Mouse (Mus musculus): ENCODE measurements at regions not wholly inside any gene's neighbourhood (a gene's known extent, or its start where the extent isn't known, plus 50 kb on each side); places are given as distances from the start of the nearest gene placed in this dataset.
A peak's percentile ranks its signal among the peaks of the same experiment; 100 is the strongest.

DNA sequence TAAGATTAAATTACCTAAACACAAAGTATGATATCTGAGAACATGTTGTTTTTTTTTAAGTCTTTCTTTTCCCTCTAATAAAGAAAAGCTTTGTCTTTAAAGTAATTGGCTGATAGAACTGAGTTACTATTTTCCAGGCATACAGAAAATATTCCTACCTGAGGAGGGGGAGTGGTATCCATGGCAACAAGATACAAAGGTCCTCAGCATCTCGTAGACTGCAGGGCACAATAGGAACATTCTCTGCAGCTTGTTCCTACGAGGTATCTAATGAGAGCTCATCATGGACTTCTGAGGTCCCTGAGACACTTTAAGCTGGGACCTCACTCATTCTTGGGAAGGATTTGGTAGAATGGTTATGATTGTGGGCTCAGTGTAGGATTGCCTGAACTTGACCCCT lies 225.5 kb upstream of the Cdh4 start:
- no peak for DNase-seq (ENCODE audit: low spot score in 2 of 2)

DNA sequence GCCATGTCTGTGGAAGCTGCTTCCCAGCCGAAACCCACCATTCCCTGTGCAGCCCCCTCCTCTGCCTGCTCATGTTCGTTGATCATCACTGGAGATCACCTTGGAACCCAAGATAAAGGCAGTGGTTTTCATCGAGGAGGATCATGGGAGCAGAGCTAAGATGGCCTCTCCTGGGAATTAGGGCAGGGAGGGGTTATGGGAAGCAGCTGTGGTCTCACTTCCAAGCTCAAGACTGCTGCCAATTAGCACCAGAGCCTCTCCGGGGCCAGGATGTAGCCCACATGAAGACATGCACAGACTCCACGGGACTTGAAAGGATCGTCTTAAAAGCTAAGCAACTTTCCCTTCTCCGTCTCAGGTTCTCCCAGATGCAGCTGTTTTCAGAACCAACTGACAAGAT lies 214.1 kb upstream of the Cdh4 start:
- DNase-seq (ENCODE audit: low spot score in 2 of 2): no peak

DNA sequence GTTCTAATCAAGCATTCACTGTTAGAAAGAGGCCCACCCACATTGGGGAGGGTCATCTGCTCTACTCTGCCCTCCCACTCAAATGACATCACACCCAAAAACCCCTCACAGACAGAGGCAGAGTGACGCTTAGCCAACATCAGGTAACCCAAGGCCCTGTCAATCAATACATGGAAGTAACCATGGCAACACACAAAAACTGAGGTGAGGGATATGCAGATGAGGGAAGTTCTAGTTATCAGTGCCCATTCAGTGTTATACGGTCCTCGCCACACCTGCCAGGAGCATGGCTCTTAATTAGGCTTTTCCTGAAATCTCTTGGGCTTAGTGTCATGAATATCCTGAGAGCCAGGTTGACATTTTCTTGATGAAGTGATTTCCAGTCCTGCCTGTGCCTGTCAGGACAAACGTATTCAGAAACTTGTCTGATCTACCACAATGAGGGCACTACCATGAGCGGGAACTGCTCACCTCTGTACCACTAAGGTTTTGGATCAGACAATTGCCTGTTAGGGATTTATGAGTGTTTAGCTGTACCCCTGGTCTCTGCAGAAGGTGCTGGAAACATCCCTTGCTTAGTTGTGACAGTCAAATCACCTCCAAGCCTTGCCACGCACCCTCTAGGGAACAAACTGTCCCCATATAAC lies 210.4 kb upstream of the Cdh4 start:
- no peak for DNase-seq (ENCODE audit: low spot score in 2 of 2)

DNA sequence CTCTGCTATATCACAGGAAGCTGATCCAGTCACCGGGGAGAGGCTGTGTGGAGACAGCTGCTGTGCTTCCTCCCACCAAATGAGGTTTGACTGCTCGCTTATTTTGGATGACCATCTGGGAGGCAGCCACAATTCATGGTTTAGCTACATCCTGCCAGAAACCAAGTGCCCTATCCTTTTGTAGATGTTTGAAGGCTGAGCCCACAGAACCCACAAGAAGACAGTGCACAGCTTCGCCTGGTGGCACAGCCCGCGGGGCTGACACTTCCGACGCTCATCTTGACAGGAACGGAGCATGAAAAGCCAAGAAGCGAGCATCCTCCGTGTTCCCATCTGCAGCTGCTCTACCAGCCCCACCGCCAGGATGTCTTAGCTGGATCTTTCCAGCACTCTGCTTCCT lies 204.1 kb upstream of the Cdh4 start:
- peak; percentile 27 to 48 for DNase-seq (ENCODE audit: low spot score in 2 of 2)

DNA sequence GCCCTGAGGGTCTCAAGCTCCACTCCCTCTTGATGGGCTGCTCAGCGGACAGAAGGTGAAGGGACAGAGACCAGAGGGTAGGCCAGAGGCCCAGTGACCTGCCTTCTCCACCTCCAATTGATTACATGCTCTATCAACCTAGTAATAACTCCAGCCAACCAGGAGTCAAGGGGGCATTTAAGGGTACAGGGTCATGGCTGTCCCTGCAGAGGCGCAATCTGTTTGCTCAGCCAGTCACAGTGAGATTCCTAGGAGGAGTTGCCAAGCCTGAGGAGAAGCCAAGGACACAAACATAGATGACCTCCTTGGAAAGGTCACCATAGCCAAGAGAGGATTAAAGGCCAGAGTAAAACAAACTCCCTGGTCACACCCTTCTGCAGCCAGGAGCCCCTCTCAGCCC lies 181.3 kb upstream of the Cdh4 start:
- DNase-seq (ENCODE audit: low spot score in 2 of 2): no peak

DNA sequence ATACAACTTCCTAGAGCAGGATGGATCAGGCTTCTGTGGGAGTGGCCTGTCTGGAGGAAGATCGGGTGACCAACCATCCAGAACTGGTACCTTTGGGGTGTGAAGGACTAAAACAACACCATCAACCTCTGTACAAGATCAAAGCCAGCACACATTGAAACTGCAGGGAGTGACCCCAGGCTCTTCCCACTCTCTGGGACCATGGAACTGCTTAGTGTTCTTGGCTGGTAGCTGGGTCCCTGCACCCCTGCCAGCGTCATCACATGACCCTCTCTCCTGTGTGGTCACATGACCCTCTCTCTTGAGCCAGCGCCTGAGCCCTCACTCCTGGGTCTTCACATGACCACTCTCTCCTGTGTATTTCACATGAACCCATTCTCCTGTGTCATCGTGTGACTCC lies 178.3 kb upstream of the Cdh4 start:
- no peak for DNase-seq (ENCODE audit: low spot score in 2 of 2)

DNA sequence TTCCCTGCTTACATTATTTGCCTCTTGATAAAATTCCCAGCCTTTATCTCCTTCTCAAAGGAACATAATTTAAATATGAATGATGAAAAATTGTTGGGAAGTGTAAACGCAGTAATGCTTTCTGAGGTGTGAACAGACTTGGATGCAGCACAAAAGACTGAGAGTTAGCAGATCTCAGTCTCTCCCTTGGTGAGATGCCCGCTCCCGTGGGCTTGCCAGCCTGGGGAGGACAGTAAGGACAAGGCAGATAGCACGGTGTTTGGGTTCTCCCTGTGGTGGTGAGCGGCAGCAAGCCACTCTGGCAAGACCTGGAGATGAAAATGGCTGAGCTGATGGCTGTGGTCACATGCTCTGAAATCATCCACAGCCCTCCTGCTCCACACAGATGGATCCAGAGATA lies 176.8 kb upstream of the Cdh4 start:
- DNase-seq (ENCODE audit: low spot score in 2 of 2): no peak

DNA sequence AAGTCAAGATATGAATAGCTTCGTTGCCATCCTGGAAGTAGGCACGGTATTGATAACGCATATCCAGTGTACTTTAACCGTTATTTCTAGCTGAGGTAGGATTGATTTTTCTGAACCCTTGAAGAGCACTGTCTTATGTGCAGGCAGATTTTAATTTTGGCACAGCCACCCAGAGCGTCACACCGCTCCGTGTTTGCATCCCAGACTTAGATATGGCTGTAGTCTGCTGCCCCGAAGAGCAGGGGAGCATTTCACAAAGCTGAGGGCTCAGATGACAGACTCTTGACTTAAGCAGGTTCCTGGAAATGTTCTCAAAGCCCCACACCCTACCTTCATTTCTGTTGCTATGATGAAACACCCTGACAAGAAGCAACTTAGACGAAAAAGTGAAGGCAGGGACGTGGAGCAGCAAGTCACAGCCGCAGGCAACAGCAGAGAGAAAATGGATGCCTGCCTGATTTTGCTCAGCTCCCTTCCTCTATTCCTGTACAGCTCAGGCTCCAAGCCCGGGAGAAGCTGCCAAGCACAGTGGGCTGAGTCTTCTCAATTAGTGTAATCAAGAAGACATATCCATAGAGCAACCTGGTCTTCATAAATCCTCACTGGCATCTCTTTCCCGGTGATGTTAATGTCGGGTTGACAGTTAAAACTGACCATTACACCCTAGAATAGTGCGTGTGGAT lies 164.9 kb upstream of the Cdh4 start:
- no peak for DNase-seq (ENCODE audit: low spot score in 2 of 2)

DNA sequence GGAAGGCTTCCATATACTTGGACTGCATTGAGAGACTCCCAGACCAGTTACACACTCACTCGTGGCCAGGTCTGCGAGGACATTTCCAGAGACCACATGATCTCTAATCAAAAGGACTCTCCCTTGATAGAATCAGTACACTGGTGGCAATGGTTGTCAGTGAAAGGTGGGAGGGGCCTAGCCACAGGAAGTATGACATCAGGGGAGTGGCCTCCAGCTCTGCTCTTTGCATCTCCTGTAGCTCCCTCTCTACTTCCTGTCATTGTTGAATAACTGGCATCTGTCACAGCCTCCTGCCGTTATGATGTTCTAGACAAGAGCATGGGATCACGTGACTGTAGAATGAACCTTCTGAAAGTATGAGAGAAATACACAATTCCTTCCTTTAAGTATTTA lies 164.3 kb upstream of the Cdh4 start:
- no peak for DNase-seq (ENCODE audit: low spot score in 2 of 2)

DNA sequence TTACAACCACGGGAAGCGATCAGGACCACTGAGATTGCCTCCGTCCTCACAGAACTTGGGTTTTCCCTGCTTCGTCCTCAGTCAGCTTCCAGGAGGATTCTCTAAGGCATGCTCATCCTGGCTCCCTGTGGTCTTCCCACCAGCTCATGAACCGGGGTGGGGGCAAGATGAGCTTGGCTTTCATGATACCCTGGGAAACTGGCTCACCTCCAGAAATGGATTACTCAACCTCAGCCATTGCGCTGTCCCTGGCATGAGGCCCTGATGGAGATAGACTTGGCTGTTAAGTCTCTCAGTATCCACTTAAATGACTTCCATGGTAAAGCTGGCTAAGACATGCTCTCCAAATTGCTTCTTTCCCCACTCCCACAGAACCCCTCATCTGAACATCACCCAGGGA lies 160.0 kb upstream of the Cdh4 start:
- DNase-seq (ENCODE audit: low spot score in 2 of 2): no peak

DNA sequence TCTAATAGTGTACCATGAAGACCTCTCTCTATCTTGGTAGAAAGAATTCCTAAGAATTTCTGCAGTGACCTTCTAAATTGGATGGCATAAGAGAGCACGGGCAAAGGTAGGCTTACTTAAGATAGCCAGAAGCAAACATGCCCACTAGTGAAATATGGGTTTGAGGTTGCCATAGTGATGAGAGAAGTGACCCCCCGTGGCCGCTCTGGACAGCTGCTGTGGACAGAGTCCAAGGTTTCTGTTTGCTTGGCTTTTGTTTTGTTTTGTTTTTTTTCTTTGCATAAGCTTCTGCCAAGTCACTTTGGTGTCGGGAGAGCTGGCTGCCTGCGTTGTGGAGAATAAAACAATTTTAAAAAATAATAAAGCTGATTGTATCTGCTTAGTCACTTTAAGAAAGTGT lies 151.8 kb upstream of the Cdh4 start:
- no peak for DNase-seq (ENCODE audit: low spot score in 2 of 2)

DNA sequence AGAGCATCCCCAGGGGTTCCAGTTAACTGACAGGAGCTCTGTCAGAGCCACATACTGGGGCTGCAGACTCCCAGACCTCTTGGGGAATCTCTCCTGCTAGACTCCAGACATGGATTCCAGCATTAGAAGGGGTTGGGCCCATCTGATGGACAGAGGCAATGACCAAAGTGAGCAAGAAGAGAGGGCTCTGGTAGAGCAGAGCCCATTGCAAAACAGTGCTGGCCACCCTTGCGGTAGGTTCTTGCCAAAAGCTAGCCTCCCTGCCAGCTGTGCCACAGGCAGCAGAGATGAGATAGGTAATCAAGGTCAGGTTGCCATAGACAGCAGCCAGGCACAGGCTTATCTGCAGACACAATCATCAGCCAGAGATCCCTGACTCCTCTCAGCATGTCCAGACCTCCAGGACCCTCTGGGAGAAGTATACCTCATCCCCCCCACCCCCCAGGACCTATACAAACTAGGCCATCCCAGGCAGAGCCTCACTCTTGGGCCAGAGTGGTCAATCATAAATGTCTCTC lies 151.1 kb upstream of the Cdh4 start:
- DNase-seq (ENCODE audit: low spot score in 2 of 2): no peak

DNA sequence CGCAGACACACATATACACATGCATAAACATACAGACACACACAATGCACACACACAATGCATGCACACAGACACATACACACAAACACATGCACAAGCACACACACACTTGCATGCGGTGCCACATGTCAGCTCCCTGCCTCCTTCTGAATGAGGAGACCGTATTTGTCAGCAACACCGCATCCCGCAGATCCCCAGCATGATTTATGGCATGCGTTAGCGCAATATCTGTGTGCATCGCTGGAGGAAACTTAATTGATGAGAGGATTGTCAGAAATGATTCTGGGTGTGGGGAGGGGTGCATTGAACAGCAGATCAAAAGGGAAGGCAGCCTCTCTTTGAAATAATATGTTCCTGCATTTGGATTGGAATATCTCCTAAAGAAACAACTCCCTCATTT lies 150.3 kb upstream of the Cdh4 start:
- DNase-seq (ENCODE audit: low spot score in 2 of 2): no peak

DNA sequence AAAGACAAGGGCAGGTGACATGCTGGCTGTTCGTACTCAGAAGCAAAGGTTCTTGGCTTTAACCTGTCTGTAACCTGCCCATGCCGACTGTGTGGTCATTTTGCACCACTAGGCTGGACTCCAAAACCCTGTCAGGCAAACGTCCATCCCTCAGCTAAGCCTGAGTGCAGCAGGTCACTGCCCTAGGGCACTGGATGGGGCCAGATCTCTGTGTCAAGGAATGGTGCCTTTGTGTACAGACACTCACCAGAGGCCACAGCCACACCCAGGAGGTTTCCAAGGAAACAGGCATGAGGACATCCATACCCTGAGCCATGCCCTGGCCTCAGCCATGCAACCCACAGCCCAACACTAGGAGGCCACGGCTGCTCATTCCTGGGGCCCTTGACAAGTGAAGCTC lies 149.7 kb upstream of the Cdh4 start:
- no peak for DNase-seq (ENCODE audit: low spot score in 2 of 2)

DNA sequence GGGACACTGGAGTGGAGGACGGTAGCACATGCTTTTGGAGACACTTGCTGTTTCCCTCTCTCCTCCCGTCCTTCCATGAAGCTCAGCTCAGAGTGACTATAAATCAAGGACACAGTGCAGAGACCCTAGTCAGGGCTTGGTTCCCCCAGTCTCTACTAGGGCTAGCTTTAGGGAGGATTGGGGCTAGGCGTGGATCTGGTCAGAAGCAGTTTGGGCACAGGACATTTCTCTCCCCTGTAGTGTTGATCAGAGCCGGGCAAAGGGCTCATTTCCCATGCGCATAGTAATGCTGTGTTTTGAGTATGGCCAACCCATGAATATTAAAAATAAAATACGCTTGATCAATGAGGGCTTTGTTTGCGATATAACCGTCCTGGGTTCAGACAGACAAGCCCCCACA lies 149.1 kb upstream of the Cdh4 start:
- no peak for DNase-seq (ENCODE audit: low spot score in 2 of 2)

DNA sequence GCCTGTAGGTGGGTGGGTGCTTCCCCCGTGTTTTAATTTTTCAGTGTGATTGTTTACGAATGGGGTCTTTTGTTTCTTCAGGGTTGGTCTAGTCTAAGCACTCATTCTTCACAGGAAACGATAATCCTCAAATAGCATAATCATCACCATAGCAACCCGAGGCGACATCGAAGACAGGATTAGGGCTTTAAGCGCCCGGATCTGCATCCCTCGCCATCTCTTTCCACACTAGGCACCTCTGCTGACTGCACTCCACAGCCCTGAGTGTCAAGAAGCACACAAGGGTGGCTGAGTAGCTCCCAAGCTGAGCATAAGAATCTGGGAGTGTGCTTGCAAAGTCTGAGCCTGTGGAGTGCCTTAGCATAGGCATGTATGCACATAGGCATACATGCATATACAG lies 145.2 kb upstream of the Cdh4 start:
- no peak for DNase-seq (ENCODE audit: low spot score in 2 of 2)

DNA sequence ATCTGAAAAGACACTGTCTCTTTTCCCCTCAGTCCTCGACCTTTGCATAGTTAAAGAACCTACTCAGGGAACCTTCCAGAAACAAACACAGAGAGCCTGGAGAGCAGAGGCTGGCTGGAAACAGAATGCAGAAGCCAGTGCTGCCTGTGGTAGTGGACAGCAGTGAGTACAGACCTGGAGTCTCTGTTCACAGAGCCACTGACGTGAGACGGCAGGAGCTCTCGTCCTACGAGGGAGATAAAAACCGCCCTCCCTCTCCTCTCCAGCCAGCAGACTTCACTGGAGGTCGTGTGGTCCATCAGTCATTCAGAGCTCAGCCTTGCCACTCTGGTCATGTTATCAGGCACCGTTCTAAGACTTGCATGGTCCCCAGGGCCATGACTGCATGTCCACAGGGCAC lies 138.5 kb upstream of the Cdh4 start:
- DNase-seq (ENCODE audit: low spot score in 2 of 2): no peak

DNA sequence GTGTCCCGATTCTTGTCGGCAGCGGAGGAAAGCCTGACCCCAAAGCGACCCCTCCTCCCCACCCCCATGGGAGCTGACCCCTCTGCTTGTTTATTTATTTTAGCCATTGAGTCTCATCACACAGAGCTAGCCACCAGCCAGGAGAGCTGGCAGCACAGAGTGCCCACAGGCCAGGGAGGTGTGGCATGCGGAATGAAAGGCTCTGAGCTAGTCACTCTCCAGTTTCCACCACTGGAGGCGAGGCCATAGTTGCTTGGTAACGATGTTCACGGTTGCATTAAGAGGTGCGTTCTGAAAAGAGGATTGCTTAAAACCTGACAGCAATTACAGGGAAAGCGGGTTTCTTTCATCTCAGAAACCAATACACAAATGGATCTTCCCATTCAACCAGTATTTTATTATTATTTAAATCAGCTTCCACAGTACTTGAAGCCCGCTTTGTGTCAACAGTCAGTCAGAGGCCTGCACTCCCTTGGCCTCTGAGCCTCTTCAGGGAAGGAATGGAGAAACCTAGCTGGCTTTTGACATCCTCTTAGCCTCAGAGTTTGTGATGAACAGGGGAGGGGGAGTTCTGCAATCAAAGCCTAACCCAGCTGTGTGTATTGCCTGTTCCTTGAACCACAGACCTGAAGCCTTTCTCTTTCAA lies 134.8 kb upstream of the Cdh4 start:
- DNase-seq (ENCODE audit: low spot score in 2 of 2): peak in 1 of 2 experiments; percentile 19

DNA sequence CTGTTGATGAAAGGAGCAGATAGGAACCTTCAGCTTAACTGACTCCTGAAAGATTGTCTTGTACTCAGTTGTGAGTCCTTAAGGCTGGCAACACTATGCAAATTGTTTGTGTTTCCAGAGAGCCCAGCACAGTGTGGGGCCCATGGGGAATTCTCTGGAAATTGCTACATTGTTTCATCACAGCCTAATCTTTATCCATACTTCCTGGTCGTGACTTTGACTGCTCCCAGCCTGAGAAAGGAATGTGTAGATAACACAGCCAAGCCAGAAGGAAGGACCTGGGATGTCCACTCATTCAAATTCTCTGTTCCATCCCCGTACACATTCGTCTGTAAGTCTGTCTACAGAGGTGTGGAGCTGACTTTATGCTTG lies 134.3 kb upstream of the Cdh4 start:
- DNase-seq (ENCODE audit: low spot score in 2 of 2): no peak

DNA sequence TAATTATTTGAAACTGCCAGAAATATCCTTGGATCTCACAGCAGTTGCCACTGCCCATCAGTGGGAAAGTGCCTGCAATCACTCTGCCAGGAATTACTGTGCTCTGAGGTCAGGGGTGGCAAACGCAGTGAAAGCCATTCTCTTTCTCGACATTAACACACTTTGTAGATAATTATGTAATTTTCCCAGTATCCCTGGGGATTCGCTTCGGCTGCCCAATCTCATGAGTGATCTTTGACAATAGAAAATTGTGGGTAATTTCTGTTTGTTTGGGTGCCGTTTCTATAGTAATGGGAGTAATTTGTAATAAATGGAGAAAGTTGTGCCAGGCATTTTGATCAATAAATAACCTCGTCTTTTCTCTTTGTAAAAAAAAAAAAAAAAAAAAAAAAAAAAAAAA lies 124.2 kb upstream of the Cdh4 start:
- DNase-seq (ENCODE audit: low spot score in 2 of 2): no peak

DNA sequence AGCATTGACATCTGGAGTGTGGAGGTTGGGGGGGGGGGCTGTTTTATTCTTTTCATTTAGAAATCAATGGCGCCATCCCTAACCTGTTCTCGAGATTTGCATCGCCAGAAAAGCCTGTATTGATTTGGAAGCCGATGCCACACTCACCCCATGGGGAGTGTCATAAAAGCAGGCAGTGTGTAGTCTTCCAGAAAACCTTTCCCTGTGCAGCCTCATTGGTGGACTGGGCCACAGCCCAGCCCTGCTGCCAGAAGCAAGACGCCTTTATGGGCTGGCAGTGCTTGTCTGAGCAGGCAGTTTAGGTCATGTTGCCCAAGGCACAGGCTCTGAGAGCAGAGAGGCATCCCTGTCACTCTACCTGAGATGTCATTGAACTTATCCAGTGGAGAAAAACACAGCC lies 117.0 kb upstream of the Cdh4 start:
- DNase-seq (ENCODE audit: low spot score in 2 of 2): no peak

DNA sequence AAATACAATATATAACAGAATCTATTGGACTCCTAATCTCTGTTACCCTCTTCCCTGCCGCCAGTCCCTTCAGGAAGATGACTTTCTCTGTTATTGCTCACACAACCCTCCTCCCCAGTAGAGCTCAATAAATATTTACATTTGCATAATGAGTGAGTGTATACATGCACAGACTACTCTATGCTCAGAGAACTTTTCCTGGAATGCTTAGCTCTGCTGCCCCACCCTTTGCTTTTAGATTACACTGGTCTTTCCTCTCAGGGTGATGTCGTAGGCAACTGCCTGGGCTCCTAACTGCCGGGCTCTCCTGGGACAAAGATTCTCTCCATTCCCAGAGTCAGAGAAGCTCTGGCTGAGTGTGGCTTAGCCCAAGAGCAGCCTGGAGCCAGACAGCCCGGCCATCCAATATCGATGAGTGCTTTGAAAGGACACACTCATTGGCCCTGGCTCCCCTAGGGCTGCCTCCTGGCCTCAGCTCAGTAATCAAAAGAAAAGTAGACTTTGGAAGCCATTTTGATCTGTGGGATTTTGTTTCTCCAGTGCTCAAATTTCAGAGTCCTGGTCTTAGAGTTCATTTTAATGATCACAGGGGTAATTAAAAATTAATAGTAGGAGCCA lies 109.2 kb upstream of the Cdh4 start:
- no peak for DNase-seq (ENCODE audit: low spot score in 2 of 2)

DNA sequence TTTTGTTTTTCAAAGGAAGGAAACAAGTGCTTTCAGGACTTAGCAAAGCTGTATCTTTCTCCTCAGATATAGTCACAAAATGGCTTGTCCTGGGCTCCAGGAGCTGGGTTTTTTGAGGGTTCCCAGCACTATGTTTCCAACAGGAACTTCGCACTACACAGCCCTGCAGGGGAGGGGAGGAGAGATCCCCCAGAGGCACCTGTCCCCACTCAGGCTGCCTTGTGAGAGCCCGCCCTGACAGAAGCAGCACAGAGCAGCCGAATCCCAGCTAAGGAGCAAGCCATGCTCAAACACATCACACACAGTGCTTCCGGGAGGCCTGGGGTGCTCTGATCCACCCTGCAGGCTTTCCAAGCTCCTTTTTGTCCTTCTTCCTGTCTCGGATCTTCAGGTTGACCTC lies 108.6 kb upstream of the Cdh4 start:
- no peak for DNase-seq (ENCODE audit: low spot score in 2 of 2)

All from frontal cortex, postnatal 10 days (tissue).